8 mouse cellular contexts compared by ENCODE assay signal in genomic region chr3:83080567-83081055, GRCm38 (mm10). TPM values are rescaled to one million over a fixed set of nuclear protein-coding genes. Genes with fewer than 3 reads are reported as not detected.
DNase-seq lines count a peak whose midpoint lies in the region; ATAC-seq and TF ChIP-seq lines count a peak whose summit lies in the region.

No protein-coding gene starts in this region.

- 0 out of 4 replicates have a peak overlapping the region, but pooled peaks of 1 of the 2 experiments have one; percentile 45 for H3K4me3 ChIP-seq in ES-E14 (ENCODE audit: insufficient read depth in 1 of 2, low read depth in 1 of 2, low read length in 2 of 2, poor library complexity in 1 of 2, severe bottlenecking in 1 of 2)
- H3K4me3 ChIP-seq in erythroblast, embryonic 14.5 days (replicated peaks): peak overlapping the region; percentile 5
- H3K4me3 ChIP-seq in heart, postnatal 0 days (ENCODE audit: low read depth, low read length): peak overlapping the region; percentile 41
- H3K4me3 ChIP-seq in liver, embryonic 14.5 days (ENCODE audit: insufficient read depth in 1 of 2, low read depth in 2 of 2, low read length in 2 of 2): peak overlapping the region; percentile 13 to 20; a peak in 2 of 4 replicates
- H3K4me3 ChIP-seq in stomach, embryonic 16.5 days (replicated peaks; ENCODE audit: low read length): peak overlapping the region; percentile 45

- in situ Hi-C loops in ES-E14 (cut with MboI; ENCODE audit: low sequenced_read_pairs in 2 of 2, unreplicated experiment in 2 of 2): no loop called here

- peak overlapping the region; percentile 69 for H3K4me2 ChIP-seq in heart, postnatal 0 days (ENCODE audit: low read depth, low read length)
- H3K4me2 ChIP-seq in liver, embryonic 14.5 days (ENCODE audit: low read depth): peak overlapping the region; percentile 56
- peak overlapping the region; percentile 69 for H3K4me2 ChIP-seq in stomach, embryonic 16.5 days (ENCODE audit: low read depth, low read length)

- no peak overlapping the region for H3K9ac ChIP-seq in ES-E14 (ENCODE audit: insufficient read depth, low read depth, low read length, poor library complexity, severe bottlenecking)
- H3K9ac ChIP-seq in heart, postnatal 0 days (replicated peaks; ENCODE audit: low read depth, low read length): no peak overlapping the region
- H3K9ac ChIP-seq in liver, embryonic 14.5 days (replicated peaks): no peak overlapping the region
- peak overlapping the region; percentile 62 for H3K9ac ChIP-seq in stomach, embryonic 16.5 days (ENCODE audit: low read length)

- no peak overlapping the region for H3K27ac ChIP-seq in ES-E14 (ENCODE audit: insufficient read depth, low read depth, low read length, poor library complexity, severe bottlenecking)
- no peak overlapping the region for H3K27ac ChIP-seq in heart, postnatal 0 days (ENCODE audit: low read depth)
- no peak overlapping the region for H3K27ac ChIP-seq in liver, embryonic 14.5 days
- H3K27ac ChIP-seq in stomach, embryonic 16.5 days (ENCODE audit: low read length): no peak overlapping the region

- WGBS in heart, postnatal 0 days: 3% methylated on average over 11 of the region's 11 CpGs
- 3% methylated on average over 11 of the region's 11 CpGs for WGBS in liver, embryonic 14.5 days (ENCODE audit: insufficient replicate concordance)
- WGBS in stomach, embryonic 16.5 days: 4% methylated on average over 11 of the region's 11 CpGs

- DNase-seq in ES-E14 (ENCODE audit: low read depth, low spot score): peak; percentile 60
- DNase-seq in brain, adult 2 months (ENCODE audit: low read depth, low spot score): peak; percentile 73
- peak; percentile 45 for DNase-seq in heart, postnatal 0 days (ENCODE audit: low spot score)
- DNase-seq in kidney, postnatal 25 days: peak; percentile 42 to 78
- peak; percentile 14 to 33 (median 27) for DNase-seq in liver, embryonic 14.5 days (ENCODE audit: low read depth in 3 of 3, low spot score in 3 of 3)
- DNase-seq in naive thymus-derived CD4-positive, alpha-beta T cell, adult 2 months (ENCODE audit: low read depth): peak; percentile 71

- TF ChIP-seq CTCF in heart, postnatal 0 days (IDR thresholded peaks at IDR 0.05; ENCODE audit: low read depth): peak; percentile 86
- TF ChIP-seq CTCF in liver, embryonic 14.5 days (IDR thresholded peaks at IDR 0.05; ENCODE audit: low read depth): peak; percentile 82

- no peaks in the 10 kb centered on the region for H3K36me3 ChIP-seq in ES-E14 (ENCODE audit: control insufficient read depth, insufficient read depth, low read length, poor library complexity, severe bottlenecking)
- no peaks in the 10 kb centered on the region for H3K36me3 ChIP-seq in erythroblast, embryonic 14.5 days (ENCODE audit: control insufficient read depth)
- H3K36me3 ChIP-seq in heart, postnatal 0 days (replicated peaks; ENCODE audit: control insufficient read depth, insufficient read depth, low read length): no peaks in the 10 kb centered on the region
- H3K36me3 ChIP-seq in liver, embryonic 14.5 days (replicated peaks; ENCODE audit: control insufficient read depth, insufficient read depth, low read depth): no peaks in the 10 kb centered on the region
- no peaks in the 10 kb centered on the region for H3K36me3 ChIP-seq in stomach, embryonic 16.5 days (ENCODE audit: control insufficient read depth, insufficient read depth, low read length)

- no peak for TF ChIP-seq EP300 in heart, postnatal 0 days (IDR thresholded peaks at IDR 0.05; ENCODE audit: low read depth)
- no peak for TF ChIP-seq EP300 in liver, embryonic 14.5 days (IDR thresholded peaks at IDR 0.05; ENCODE audit: low read depth)

- H3K4me1 ChIP-seq in ES-E14 (ENCODE audit: control insufficient read depth in 2 of 2, insufficient read depth in 2 of 2, low read length in 2 of 2, poor library complexity in 1 of 2): 0 out of 4 replicates have a peak, but pooled peaks cover 0 to 2% of the 10 kb centered on the region in 2 experiments
- no peaks in the 10 kb centered on the region; the same call in 1 of the 2 replicates for H3K4me1 ChIP-seq in erythroblast, embryonic 14.5 days (ENCODE audit: control insufficient read depth)
- 0 out of 2 replicates have a peak, but pooled peaks cover 5% of the 10 kb centered on the region for H3K4me1 ChIP-seq in heart, postnatal 0 days (ENCODE audit: control insufficient read depth, insufficient read depth)
- no peaks in the 10 kb centered on the region for H3K4me1 ChIP-seq in liver, embryonic 14.5 days (replicated peaks; ENCODE audit: control insufficient read depth in 2 of 2, insufficient read depth in 2 of 2, low read length in 1 of 2)
- peaks cover 4% of the 10 kb centered on the region; the same call in 1 of the 2 replicates for H3K4me1 ChIP-seq in stomach, embryonic 16.5 days (ENCODE audit: control insufficient read depth, insufficient read depth, low read length)

- peak; percentile 30; the same call in 1 of the 2 replicates for ATAC-seq in heart, postnatal 0 days (ENCODE audit: insufficient read depth, low read depth)
- 0 out of 2 replicates have a peak, but pooled peaks have one; percentile 28 for ATAC-seq in liver, embryonic 14.5 days (ENCODE audit: insufficient read depth)
- ATAC-seq in stomach, embryonic 16.5 days (ENCODE audit: insufficient read depth, low FRiP score): peak; percentile 71

- H3K27me3 ChIP-seq in erythroblast, embryonic 14.5 days (ENCODE audit: control insufficient read depth): no peaks in the 10 kb centered on the region
- H3K27me3 ChIP-seq in heart, postnatal 0 days (ENCODE audit: control insufficient read depth, insufficient read depth, low read length): no peaks in the 10 kb centered on the region
- no peaks in the 10 kb centered on the region for H3K27me3 ChIP-seq in liver, embryonic 14.5 days (ENCODE audit: control insufficient read depth, insufficient read depth, low read length)
- H3K27me3 ChIP-seq in stomach, embryonic 16.5 days (ENCODE audit: control insufficient read depth, insufficient read depth, low read length): no peaks in the 10 kb centered on the region

- no peaks in the 10 kb centered on the region for H3K9me3 ChIP-seq in ES-E14 (ENCODE audit: control insufficient read depth, insufficient read depth, low read depth, low read length)
- no peaks in the 10 kb centered on the region for H3K9me3 ChIP-seq in erythroblast, embryonic 14.5 days (ENCODE audit: control insufficient read depth, low read length)
- H3K9me3 ChIP-seq in heart, postnatal 0 days (replicated peaks; ENCODE audit: control insufficient read depth, low read length): no peaks in the 10 kb centered on the region
- H3K9me3 ChIP-seq in liver, embryonic 14.5 days (ENCODE audit: control insufficient read depth, low read length): no peaks in the 10 kb centered on the region
- H3K9me3 ChIP-seq in stomach, embryonic 16.5 days (replicated peaks; ENCODE audit: control insufficient read depth, low read length): no peaks in the 10 kb centered on the region

TF ChIP-seq in ES-E14, 5 proteins besides CTCF, POLR2A, EP300 and RAD21:
- TF ChIP-seq CHD2 (IDR thresholded peaks at IDR 0.05; ENCODE audit: low read depth, low read length) (no peak), ZC3H11A (IDR thresholded peaks at IDR 0.05; ENCODE audit: borderline replicate concordance, low read depth, low read length) (peak; percentile 77), ZNF384 (IDR thresholded peaks at IDR 0.05; ENCODE audit: low read depth, low read length) (no peak), MAFK (IDR thresholded peaks at IDR 0.05; ENCODE audit: insufficient read depth, low read depth, low read length) (no peak), HCFC1 (IDR thresholded peaks at IDR 0.05; ENCODE audit: borderline replicate concordance, insufficient read depth, low read length) (no peak)

RNA-seq across cellular contexts. Expression of gene Plrg1, which starts 25.3 kb away (rescaled TPM):
- total RNA-seq in ES-E14 (2012; rRNA removed): 71.4 and 81.7 TPM in 2 replicates
- polyA plus RNA-seq in erythroblast, embryonic 14.5 days (2012): 0.37 and 0.80 TPM in 2 replicates
- 46.2 and 61.9 TPM in 2 replicates for total RNA-seq in heart, postnatal 0 days (2014; rRNA removed; ENCODE audit: low replicate concordance)
- 40.8 and 43.4 TPM in 2 replicates for polyA plus RNA-seq in heart, postnatal 0 days (2015; fragmentation: Nextera tagmentation; extraction: Ambion mirVana)
- 26.0 and 34.9 TPM in 2 replicates for polyA plus RNA-seq in liver, embryonic 14.5 days (2012; rRNA removed)
- 50.0 and 52.7 TPM in 2 replicates for polyA plus RNA-seq in liver, embryonic 14.5 days (2014; fragmentation: Nextera tagmentation; extraction: Ambion mirVana)
- 80.9 and 83.7 TPM in 2 replicates for polyA plus RNA-seq in stomach, embryonic 16.5 days (2015; fragmentation: Nextera tagmentation; extraction: Ambion mirVana)

RNA-seq across cellular contexts. Expression of gene Fgb, which starts 30.9 kb away (rescaled TPM):
- total RNA-seq in ES-E14 (2012; rRNA removed): not detected in 2 replicates
- 0.03 and 0.04 TPM in 2 replicates for polyA plus RNA-seq in erythroblast, embryonic 14.5 days (2012)
- 1.8 TPM in 1 of 2 replicates, not detected in the other for total RNA-seq in heart, postnatal 0 days (2014; rRNA removed; ENCODE audit: low replicate concordance)
- polyA plus RNA-seq in heart, postnatal 0 days (2015; fragmentation: Nextera tagmentation; extraction: Ambion mirVana): 0.03 and 0.16 TPM in 2 replicates
- 85.1 and 184 TPM in 2 replicates for polyA plus RNA-seq in liver, embryonic 14.5 days (2012; rRNA removed)
- 330 and 376 TPM in 2 replicates for polyA plus RNA-seq in liver, embryonic 14.5 days (2014; fragmentation: Nextera tagmentation; extraction: Ambion mirVana)
- 16.8 and 21.8 TPM in 2 replicates for polyA plus RNA-seq in stomach, embryonic 16.5 days (2015; fragmentation: Nextera tagmentation; extraction: Ambion mirVana)

RNA-seq across cellular contexts. Expression of gene Dchs2, which starts 47.1 kb away (rescaled TPM):
- total RNA-seq in ES-E14 (2012; rRNA removed): 0.22 and 0.32 TPM in 2 replicates
- polyA plus RNA-seq in erythroblast, embryonic 14.5 days (2012): under 0.01 TPM in 1 of 2 replicates, not detected in the other
- total RNA-seq in heart, postnatal 0 days (2014; rRNA removed; ENCODE audit: low replicate concordance): 0.19 and 1.1 TPM in 2 replicates
- 0.04 TPM in 2 replicates for polyA plus RNA-seq in heart, postnatal 0 days (2015; fragmentation: Nextera tagmentation; extraction: Ambion mirVana)
- polyA plus RNA-seq in liver, embryonic 14.5 days (2012; rRNA removed): under 0.01 TPM in 2 replicates
- polyA plus RNA-seq in liver, embryonic 14.5 days (2014; fragmentation: Nextera tagmentation; extraction: Ambion mirVana): 0.03 TPM in 1 of 2 replicates, not detected in the other
- polyA plus RNA-seq in stomach, embryonic 16.5 days (2015; fragmentation: Nextera tagmentation; extraction: Ambion mirVana): 0.45 and 0.62 TPM in 2 replicates

RNA-seq across cellular contexts. Expression of gene Fga, which starts 54.7 kb away (rescaled TPM):
- 0.11 TPM in 1 of 2 replicates, not detected in the other for total RNA-seq in ES-E14 (2012; rRNA removed)
- 0.16 and 0.37 TPM in 2 replicates for polyA plus RNA-seq in erythroblast, embryonic 14.5 days (2012)
- 2.3 and 3.3 TPM in 2 replicates for total RNA-seq in heart, postnatal 0 days (2014; rRNA removed; ENCODE audit: low replicate concordance)
- 0.08 and 0.19 TPM in 2 replicates for polyA plus RNA-seq in heart, postnatal 0 days (2015; fragmentation: Nextera tagmentation; extraction: Ambion mirVana)
- 105 and 203 TPM in 2 replicates for polyA plus RNA-seq in liver, embryonic 14.5 days (2012; rRNA removed)
- 436 and 506 TPM in 2 replicates for polyA plus RNA-seq in liver, embryonic 14.5 days (2014; fragmentation: Nextera tagmentation; extraction: Ambion mirVana)
- polyA plus RNA-seq in stomach, embryonic 16.5 days (2015; fragmentation: Nextera tagmentation; extraction: Ambion mirVana): 28.7 and 36.9 TPM in 2 replicates

Comparison
In these comparisons a context has a peak if more than half of its experiments do, and no peak if none do; other contexts are left out.
1. RNA of gene Plrg1, which starts 25.3 kb away (polyA plus RNA-seq): 80.9 to 83.7 TPM in stomach, embryonic 16.5 days, 26.0 to 52.7 TPM in liver, embryonic 14.5 days and 40.8 to 43.4 TPM in heart, postnatal 0 days; 0.37 to 0.80 TPM in erythroblast, embryonic 14.5 days; every median in the first group is over 10 times any median in the second.
2. RNA of gene Fgb, which starts 30.9 kb away (polyA plus RNA-seq): 85.1 to 376 TPM in liver, embryonic 14.5 days and 16.8 to 21.8 TPM in stomach, embryonic 16.5 days; 0.03 to 0.16 TPM in heart, postnatal 0 days and 0.03 to 0.04 TPM in erythroblast, embryonic 14.5 days; every median in the first group is over 10 times any median in the second.
3. Peak in every context shown above with its lines, with median percentiles within 50 percentile points of each other: DNase-seq, ATAC-seq and H3K4me2 ChIP-seq.